Mouse (Mus musculus) neural tube, embryonic 12.5 days (tissue): ENCODE data around the gene Bhlha15. TPM values are rescaled to one million over a fixed set of nuclear protein-coding genes. Genes with fewer than 3 reads are reported as not detected.

Experiments
- ATAC-seq: fragments of 200-750 bp; cut with Nextera tagmentation; 2 replicates; pipeline ENCODE4 v1.8.0; 2017; ENCODE audit warnings: low read depth, mild to moderate bottlenecking, moderate TSS enrichment, moderate library complexity; ENCODE audit not compliant: low FRiP score
- H3K27ac ChIP-seq: fragments of 300-500 bp; sonication (generic); 2 replicates; pipeline ENCODE4 v1.5.1; 2016
- H3K27me3 ChIP-seq: fragments of 300-500 bp; sonication (generic); replicated peaks from 2 replicates; pipeline ENCODE4 v1.6.1; 2016; ENCODE audit warnings: mild to moderate bottlenecking
- H3K36me3 ChIP-seq: fragments of 300-500 bp; sonication (generic); 2 replicates; pipeline ENCODE4 v1.6.1; 2016; ENCODE audit warnings: mild to moderate bottlenecking
- H3K4me1 ChIP-seq: fragments of 300-500 bp; sonication (generic); 2 replicates; pipeline ENCODE4 v1.6.1; 2016
- H3K4me2 ChIP-seq: fragments of 300-500 bp; sonication (generic); replicated peaks from 2 replicates; pipeline ENCODE4 v1.6.1; 2016; ENCODE audit warnings: mild to moderate bottlenecking
- H3K4me3 ChIP-seq: fragments of 300-500 bp; sonication (generic); 2 replicates; pipeline ENCODE4 v1.5.1; 2016
- H3K9ac ChIP-seq: fragments of 300-500 bp; sonication (generic); 2 replicates; pipeline ENCODE4 v1.6.1; 2016; ENCODE audit warnings: mild to moderate bottlenecking
- H3K9me3 ChIP-seq: fragments of 300-500 bp; sonication (generic); 2 replicates; pipeline ENCODE4 v1.6.1; 2016; ENCODE audit warnings: mild to moderate bottlenecking
- WGBS: fragments of 180-500 bp; shearing (Covaris S2); methylation state at CpG from one replicate; pipeline ENCODE4 v1.1.7; 2016; 5-methylcytosine and 5-hydroxymethylcytosine counted together
- polyA plus RNA-seq: library from polyadenylated mRNA; unstranded; fragments of >200 nt; fragmentation: Nextera tagmentation; extraction: Ambion mirVana; gene quantifications from 2 replicates; pipeline ENCODE4 v1.2.1, GENCODE M21; 2016

Bhlha15 gene
- polyA plus RNA-seq, 1 experiment from 2014 or later: 0.23 TPM

DNA sequence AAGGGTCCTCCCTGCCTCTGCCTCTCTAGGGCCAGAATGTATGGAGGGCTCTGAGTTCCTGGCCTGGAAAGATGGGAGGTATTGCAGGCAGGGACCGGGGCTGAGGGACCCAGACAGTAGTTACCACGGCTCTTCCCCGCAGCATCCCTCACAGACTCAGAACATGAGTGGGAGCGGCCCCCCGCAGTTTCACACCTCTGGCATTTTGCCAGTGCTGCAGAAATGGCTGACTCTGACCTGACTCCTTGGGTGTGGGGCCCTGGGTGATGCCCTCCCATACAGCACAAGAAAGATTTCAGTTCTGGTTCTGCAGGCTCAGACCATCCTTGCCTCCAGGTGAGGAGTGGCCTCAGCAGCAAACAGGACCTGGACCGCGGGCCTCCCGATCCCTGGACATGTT lies 5.5 kb downstream of the Bhlha15 start:
- Histone ChIP-seq H3K27ac (no peak overlapping the region), H3K36me3 (peaks cover 15% of the 10 kb centered on the region), H3K9me3 (no peaks in the 10 kb centered on the region), H3K9ac (no peak overlapping the region), H3K4me2 (no peak overlapping the region), H3K4me3 (no peak overlapping the region), H3K4me1 (peaks cover 10% of the 10 kb centered on the region; the same call in 1 of the 2 replicates), H3K27me3 (no peaks in the 10 kb centered on the region)
- ATAC-seq: no peak
- 88% methylated on average over 8 of the region's 8 CpGs for WGBS

DNA sequence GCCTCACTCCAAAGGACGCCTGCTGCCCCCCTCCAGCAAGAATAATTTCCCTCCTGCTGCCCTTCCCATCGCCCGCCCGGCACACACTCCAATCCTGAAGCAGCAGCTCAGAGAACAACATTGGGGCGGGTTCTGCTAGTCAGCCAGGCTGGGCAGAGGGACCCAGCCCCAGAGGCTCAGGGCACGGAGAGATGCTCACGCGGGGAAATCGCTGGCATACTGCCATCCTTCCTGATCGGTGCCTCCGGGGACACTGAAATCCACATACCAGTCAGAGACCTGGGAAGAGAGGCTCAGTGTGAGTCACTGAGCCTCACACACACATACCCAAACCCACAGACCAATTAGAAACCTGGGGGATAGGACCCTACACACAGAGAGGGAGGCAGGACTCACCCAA lies 10.5 kb downstream of the Bhlha15 start:
- Histone ChIP-seq H3K9me3 (0 out of 2 replicates have a peak, but pooled peaks cover 3% of the 10 kb centered on the region), H3K27me3 (no peaks in the 10 kb centered on the region), H3K4me2 (no peak overlapping the region), H3K9ac (no peak overlapping the region), H3K4me1 (no peaks in the 10 kb centered on the region), H3K27ac (no peak overlapping the region), H3K4me3 (no peak overlapping the region), H3K36me3 (peaks cover 53% of the 10 kb centered on the region)
- 88% methylated on average over 11 of the region's 11 CpGs for WGBS
- no peak for ATAC-seq

- WGBS: 95% methylated on average over 6 of the region's 6 CpGs
- Histone ChIP-seq H3K4me3 (no peak overlapping the region), H3K36me3 (peaks cover 67% of the 10 kb centered on the region), H3K27me3 (no peaks in the 10 kb centered on the region), H3K4me2 (no peak overlapping the region), H3K27ac (no peak overlapping the region), H3K4me1 (no peaks in the 10 kb centered on the region), H3K9ac (no peak overlapping the region), H3K9me3 (0 out of 2 replicates have a peak, but pooled peaks cover 3% of the 10 kb centered on the region)
- no peak for ATAC-seq
Measured at GRCm38 (mm10) chr5:144202430-144202829, 12.3 kb downstream of the Bhlha15 start.

GRCm38 (mm10) chr5:144203398-144203959 lies 13.4 kb downstream of the Bhlha15 start:
- H3K27ac ChIP-seq: no peak overlapping the region
- H3K9ac ChIP-seq: no peak overlapping the region
- no peaks in the 10 kb centered on the region for H3K4me1 ChIP-seq
- no peak for ATAC-seq
- H3K36me3 ChIP-seq: peaks cover 70% of the 10 kb centered on the region
- no peak overlapping the region for H3K4me3 ChIP-seq
- WGBS: 91% methylated on average over 10 of the region's 10 CpGs
- H3K27me3 ChIP-seq: no peaks in the 10 kb centered on the region
- H3K9me3 ChIP-seq: 0 out of 2 replicates have a peak, but pooled peaks cover 3% of the 10 kb centered on the region
- no peak overlapping the region for H3K4me2 ChIP-seq

DNA sequence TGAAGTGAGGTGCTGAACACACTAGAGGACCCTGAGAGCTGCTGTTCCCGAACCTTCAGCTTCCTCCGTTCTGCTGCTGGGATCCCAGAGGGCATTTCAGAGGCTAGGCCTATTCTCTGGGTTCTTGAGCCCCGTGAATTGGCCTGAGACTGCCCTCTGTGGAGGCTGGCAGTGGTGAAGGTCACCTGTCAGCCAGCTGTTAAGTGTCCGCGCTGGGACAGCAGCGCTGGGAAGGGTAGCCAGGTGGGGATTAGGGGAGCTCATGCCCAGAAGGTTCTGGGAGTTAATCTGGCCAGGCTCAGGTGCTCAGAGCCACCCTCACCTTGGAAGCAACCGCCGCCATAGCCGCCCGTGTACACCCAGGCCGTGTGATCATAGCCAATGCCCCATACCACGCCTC lies 14.2 kb downstream of the Bhlha15 start:
- Histone ChIP-seq H3K4me1 (no peaks in the 10 kb centered on the region), H3K27ac (no peak overlapping the region), H3K9me3 (0 out of 2 replicates have a peak, but pooled peaks cover 3% of the 10 kb centered on the region), H3K27me3 (no peaks in the 10 kb centered on the region), H3K9ac (no peak overlapping the region), H3K4me2 (no peak overlapping the region), H3K36me3 (peaks cover 67% of the 10 kb centered on the region), H3K4me3 (no peak overlapping the region)
- no peak for ATAC-seq
- 90% methylated on average over 12 of the region's 12 CpGs for WGBS

GRCm38 (mm10) chr5:144204911-144205310 lies 14.8 kb downstream of the Bhlha15 start:
- WGBS: 83% methylated on average over 10 of the region's 10 CpGs
- Histone ChIP-seq H3K4me2 (no peak overlapping the region), H3K4me1 (no peaks in the 10 kb centered on the region), H3K4me3 (no peak overlapping the region), H3K9ac (no peak overlapping the region), H3K27ac (no peak overlapping the region), H3K36me3 (peaks cover 72% of the 10 kb centered on the region), H3K9me3 (0 out of 2 replicates have a peak, but pooled peaks cover 3% of the 10 kb centered on the region), H3K27me3 (no peaks in the 10 kb centered on the region)
- no peak for ATAC-seq

- Histone ChIP-seq H3K27ac (no peak overlapping the region), H3K4me2 (no peak overlapping the region), H3K4me3 (no peak overlapping the region), H3K27me3 (no peaks in the 10 kb centered on the region), H3K9me3 (0 out of 2 replicates have a peak, but pooled peaks cover 3% of the 10 kb centered on the region), H3K9ac (no peak overlapping the region), H3K4me1 (no peaks in the 10 kb centered on the region), H3K36me3 (peaks cover 77% of the 10 kb centered on the region)
- whole genome bisulfite sequencing: 94% methylated on average over 15 of the region's 15 CpGs
- ATAC-seq: no peak
Measured at GRCm38 (mm10) chr5:144206069-144206468, 16.0 kb downstream of the Bhlha15 start.

- Histone ChIP-seq H3K36me3 (peaks cover 78% of the 10 kb centered on the region), H3K9me3 (0 out of 2 replicates have a peak, but pooled peaks cover 1% of the 10 kb centered on the region), H3K4me1 (no peaks in the 10 kb centered on the region), H3K4me2 (no peak overlapping the region), H3K4me3 (no peak overlapping the region), H3K27ac (no peak overlapping the region), H3K9ac (no peak overlapping the region), H3K27me3 (no peaks in the 10 kb centered on the region)
- 50% methylated on average over 11 of the region's 11 CpGs for WGBS
- no peak for ATAC-seq
Measured at GRCm38 (mm10) chr5:144207478-144207877, 17.4 kb downstream of the Bhlha15 start.

- WGBS: 32% methylated on average over 7 of the region's 7 CpGs
- ATAC-seq: no peak
- Histone ChIP-seq H3K27ac (no peak overlapping the region), H3K9me3 (no peaks in the 10 kb centered on the region), H3K4me3 (no peak overlapping the region), H3K9ac (no peak overlapping the region), H3K36me3 (peaks cover 53% of the 10 kb centered on the region), H3K4me1 (0 out of 2 replicates have a peak, but pooled peaks cover 5% of the 10 kb centered on the region), H3K4me2 (no peak overlapping the region), H3K27me3 (no peaks in the 10 kb centered on the region)
Measured at GRCm38 (mm10) chr5:144214453-144214852, 24.4 kb downstream of the Bhlha15 start.

GRCm38 (mm10) chr5:144215992-144216391 lies 25.9 kb downstream of the Bhlha15 start:
- Histone ChIP-seq H3K4me1 (0 out of 2 replicates have a peak, but pooled peaks cover 5% of the 10 kb centered on the region), H3K9ac (no peak overlapping the region), H3K4me2 (no peak overlapping the region), H3K27me3 (no peaks in the 10 kb centered on the region), H3K4me3 (no peak overlapping the region), H3K36me3 (peaks cover 38% of the 10 kb centered on the region), H3K9me3 (no peaks in the 10 kb centered on the region), H3K27ac (no peak overlapping the region)
- WGBS: 95% methylated on average over 2 of the region's 2 CpGs
- ATAC-seq: no peak

DNA sequence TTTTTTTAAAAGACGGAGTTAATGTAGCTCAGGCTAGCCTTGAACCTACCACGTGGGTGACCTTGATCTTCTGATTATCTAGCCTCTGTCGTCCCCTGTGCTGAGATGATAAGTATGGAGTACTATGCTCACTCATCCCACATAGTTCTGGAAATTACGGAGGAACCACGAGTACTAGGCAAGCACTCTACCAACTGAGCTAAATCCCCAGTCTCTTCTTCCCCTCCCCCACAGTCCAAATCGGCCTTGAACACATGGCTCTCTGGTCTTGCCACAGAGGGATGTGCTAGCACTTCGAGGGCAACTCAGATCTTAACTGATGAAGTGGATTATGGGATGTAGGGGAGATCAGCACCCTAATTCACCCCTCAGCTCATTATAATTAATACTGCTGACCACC lies 28.0 kb downstream of the Bhlha15 start:
- ATAC-seq: no peak
- H3K4me3 ChIP-seq: no peak overlapping the region
- no peak overlapping the region for H3K9ac ChIP-seq
- H3K36me3 ChIP-seq: peaks cover 26% of the 10 kb centered on the region
- H3K4me2 ChIP-seq: no peak overlapping the region
- H3K27me3 ChIP-seq: no peaks in the 10 kb centered on the region
- H3K27ac ChIP-seq: no peak overlapping the region
- no peaks in the 10 kb centered on the region for H3K9me3 ChIP-seq
- peaks cover 17% of the 10 kb centered on the region for H3K4me1 ChIP-seq
- 93% methylated on average over 7 of the region's 7 CpGs for WGBS

DNA sequence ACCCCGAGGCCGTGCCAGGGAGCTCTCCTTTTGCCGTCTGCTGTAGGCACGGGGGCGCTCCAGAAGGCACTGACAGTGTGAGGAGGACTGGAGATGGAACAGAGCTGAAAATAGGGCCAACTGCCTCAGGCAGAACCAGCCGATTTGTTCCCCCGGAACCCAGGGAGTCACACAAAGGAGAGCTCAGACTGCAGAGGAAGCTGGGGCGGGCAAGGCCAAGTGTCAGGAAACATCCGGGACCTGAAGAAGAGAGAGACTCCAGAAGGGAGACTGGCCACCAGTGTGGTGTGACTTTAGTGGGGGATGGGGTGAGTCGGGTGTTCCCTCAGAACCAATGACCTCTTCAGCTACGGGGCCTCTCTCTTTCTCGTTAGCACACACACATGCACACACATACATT lies 29.2 kb downstream of the Bhlha15 start:
- Histone ChIP-seq H3K27ac (no peak overlapping the region), H3K4me1 (peaks cover 17% of the 10 kb centered on the region), H3K4me3 (no peak overlapping the region), H3K9me3 (no peaks in the 10 kb centered on the region), H3K9ac (no peak overlapping the region), H3K4me2 (no peak overlapping the region), H3K27me3 (no peaks in the 10 kb centered on the region), H3K36me3 (peaks cover 15% of the 10 kb centered on the region)
- WGBS: 78% methylated on average over 12 of the region's 12 CpGs
- ATAC-seq: no peak

DNA sequence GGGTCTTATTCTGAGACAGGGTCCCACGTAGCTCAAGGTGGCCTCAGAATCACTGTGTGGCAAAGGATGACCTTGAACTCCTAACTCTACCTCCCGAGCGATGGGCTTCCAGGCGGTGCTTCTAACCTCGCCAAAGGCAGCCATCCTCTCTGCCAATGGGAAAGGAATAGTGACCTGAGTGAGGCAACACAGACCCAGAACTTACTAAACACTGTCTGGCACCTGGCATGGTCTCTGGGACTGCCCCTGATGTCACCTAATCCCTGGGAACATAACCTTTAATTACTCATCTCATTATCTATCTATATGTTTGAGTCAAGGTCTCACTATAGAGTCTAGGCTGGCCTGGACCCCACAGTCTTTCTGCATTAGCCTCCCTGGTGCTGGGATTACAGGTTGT lies 29.9 kb downstream of the Bhlha15 start:
- Histone ChIP-seq H3K4me1 (peaks cover 17% of the 10 kb centered on the region), H3K4me2 (no peak overlapping the region), H3K27me3 (no peaks in the 10 kb centered on the region), H3K9me3 (no peaks in the 10 kb centered on the region), H3K27ac (no peak overlapping the region), H3K9ac (no peak overlapping the region), H3K36me3 (peaks cover 15% of the 10 kb centered on the region), H3K4me3 (no peak overlapping the region)
- 94% methylated on average over 5 of the region's 5 CpGs for WGBS
- no peak for ATAC-seq
